Mouse (Mus musculus): Measurements from ENCODE around the gene Cpne8. TPM values are rescaled to one million over a fixed set of nuclear protein-coding genes. Genes with fewer than 3 reads are reported as not detected.
"Not testable (repeated sequence)": the region's sequence is repeated elsewhere in the genome, so short reads cannot be mapped to it uniquely, and the experiment has no call there.

Cpne8 gene
- total RNA-seq, 2 experiments from 2014 or later: 24.0 to 26.5 TPM

GRCm38 (mm10) chr15:90663631-90664030, 15.6 kb downstream of the Cpne8 start:
- no peak overlapping the region for H3K27ac ChIP-seq
- DNase-seq (ENCODE audit: extremely low spot score in 1 of 2, low spot score in 2 of 2): no peak
- no peak overlapping the region for H3K4me3 ChIP-seq
- intact Hi-C loops (cut with DNase I): no loop called here
- TF ChIP-seq CTCF (IDR thresholded peaks at IDR 0.05): no peak

- intact Hi-C loops (cut with DNase I): no loop called here
- H3K27ac ChIP-seq: no peak overlapping the region
- no peak for DNase-seq (ENCODE audit: extremely low spot score in 1 of 2, low spot score in 2 of 2)
- no peak overlapping the region for H3K4me3 ChIP-seq
- no peak for TF ChIP-seq CTCF (IDR thresholded peaks at IDR 0.05)
These were observed 18.5 kb downstream of the Cpne8 start for GRCm38 (mm10) chr15:90660723-90661122.

- TF ChIP-seq CTCF (IDR thresholded peaks at IDR 0.05): no peak
- no peak overlapping the region for H3K27ac ChIP-seq
These were observed 21.2 kb downstream of the Cpne8 start for GRCm38 (mm10) chr15:90658053-90658452.

GRCm38 (mm10) chr15:90656521-90656920, 22.7 kb downstream of the Cpne8 start:
- H3K27ac ChIP-seq: no peak overlapping the region

More at GRCm38 (mm10) chr15:90658053-90658452, 21.2 kb downstream of the Cpne8 start:
- intact Hi-C loops (cut with DNase I): no loop called here
- H3K4me3 ChIP-seq: no peak overlapping the region
- no peak for DNase-seq (ENCODE audit: extremely low spot score in 1 of 2, low spot score in 2 of 2)

GRCm38 (mm10) chr15:90647011-90647577, 32.1 kb downstream of the Cpne8 start:
- Histone ChIP-seq H3K27ac (no peak overlapping the region), H3K4me3 (no peak overlapping the region)
- intact Hi-C loops (cut with DNase I): no loop called here
- DNase-seq (ENCODE audit: extremely low spot score in 1 of 2, low spot score in 2 of 2): no peak
- TF ChIP-seq CTCF (IDR thresholded peaks at IDR 0.05): no peak

More at GRCm38 (mm10) chr15:90656521-90656920, 22.7 kb downstream of the Cpne8 start:
- TF ChIP-seq CTCF (IDR thresholded peaks at IDR 0.05): no peak
- no peak overlapping the region for H3K4me3 ChIP-seq
- DNase-seq (ENCODE audit: extremely low spot score in 1 of 2, low spot score in 2 of 2): peak; percentile 15 to 31
- intact Hi-C loops (cut with DNase I): no loop called here

- TF ChIP-seq CTCF (IDR thresholded peaks at IDR 0.05): no peak
- Histone ChIP-seq H3K27ac (no peak overlapping the region), H3K4me3 (no peak overlapping the region)
- intact Hi-C loops (cut with DNase I): no loop called here
- no peak for DNase-seq (ENCODE audit: extremely low spot score in 1 of 2, low spot score in 2 of 2)
These were observed 32.9 kb downstream of the Cpne8 start for GRCm38 (mm10) chr15:90646326-90646725.

GRCm38 (mm10) chr15:90645828-90646227, 33.4 kb downstream of the Cpne8 start:
- intact Hi-C loops (cut with DNase I): no loop called here
- Histone ChIP-seq H3K4me3 (no peak overlapping the region), H3K27ac (no peak overlapping the region)
- no peak for DNase-seq (ENCODE audit: extremely low spot score in 1 of 2, low spot score in 2 of 2)
- TF ChIP-seq CTCF (IDR thresholded peaks at IDR 0.05): no peak

GRCm38 (mm10) chr15:90624201-90624600, 55.0 kb downstream of the Cpne8 start:
- DNase-seq (ENCODE audit: extremely low spot score in 1 of 2, low spot score in 2 of 2): no peak
- H3K27ac ChIP-seq: no peak overlapping the region
- no peak overlapping the region for H3K4me3 ChIP-seq
- intact Hi-C loops (cut with DNase I): no loop called here
- TF ChIP-seq CTCF (IDR thresholded peaks at IDR 0.05): no peak

GRCm38 (mm10) chr15:90622005-90622404, 57.2 kb downstream of the Cpne8 start:
- Histone ChIP-seq H3K27ac (no peak overlapping the region), H3K4me3 (no peak overlapping the region)
- DNase-seq (ENCODE audit: extremely low spot score in 1 of 2, low spot score in 2 of 2): no peak
- intact Hi-C loops (cut with DNase I): no loop called here
- no peak for TF ChIP-seq CTCF (IDR thresholded peaks at IDR 0.05)

GRCm38 (mm10) chr15:90619736-90620135, 59.5 kb downstream of the Cpne8 start:
- TF ChIP-seq CTCF (IDR thresholded peaks at IDR 0.05): no peak
- no peak for DNase-seq (ENCODE audit: extremely low spot score in 1 of 2, low spot score in 2 of 2)
- H3K27ac ChIP-seq: no peak overlapping the region
- H3K4me3 ChIP-seq: no peak overlapping the region
- intact Hi-C loops (cut with DNase I): no loop called here

- no peak for DNase-seq (ENCODE audit: extremely low spot score in 1 of 2, low spot score in 2 of 2)
- intact Hi-C loops (cut with DNase I): no loop called here
- no peak overlapping the region for H3K4me3 ChIP-seq
- H3K27ac ChIP-seq: no peak overlapping the region
- TF ChIP-seq CTCF (IDR thresholded peaks at IDR 0.05): no peak
These were observed 63.0 kb downstream of the Cpne8 start for GRCm38 (mm10) chr15:90616116-90616798.

- intact Hi-C loops (cut with DNase I); H3K4me3 ChIP-seq; H3K27ac ChIP-seq; DNase-seq (ENCODE audit: extremely low spot score in 1 of 2, low spot score in 2 of 2): not testable (repeated sequence)
These were observed 68.5 kb downstream of the Cpne8 start for GRCm38 (mm10) chr15:90610767-90611166.

Data from left cerebral cortex, adult 2 months (tissue).